Mouse (Mus musculus) cerebellum, adult 2 months (tissue): ENCODE data around the gene Tm7sf2.

Source experiments
- CTCF ChIP-seq: fragments of 200-500 bp; IDR thresholded peaks from 2 replicates; pipeline ENCODE4 v1.5.1; 2011; ENCODE audit warnings: low read depth, mild to moderate bottlenecking, control low read depth, low read length, moderate library complexity, borderline replicate concordance; ENCODE audit not compliant: insufficient read depth
- POLR2A ChIP-seq: fragments of 200-500 bp; IDR thresholded peaks from 2 replicates; pipeline ENCODE4 v1.6.1; 2011; ENCODE audit warnings: low read length, control low read depth, borderline replicate concordance; ENCODE audit not compliant: insufficient read depth

DNA sequence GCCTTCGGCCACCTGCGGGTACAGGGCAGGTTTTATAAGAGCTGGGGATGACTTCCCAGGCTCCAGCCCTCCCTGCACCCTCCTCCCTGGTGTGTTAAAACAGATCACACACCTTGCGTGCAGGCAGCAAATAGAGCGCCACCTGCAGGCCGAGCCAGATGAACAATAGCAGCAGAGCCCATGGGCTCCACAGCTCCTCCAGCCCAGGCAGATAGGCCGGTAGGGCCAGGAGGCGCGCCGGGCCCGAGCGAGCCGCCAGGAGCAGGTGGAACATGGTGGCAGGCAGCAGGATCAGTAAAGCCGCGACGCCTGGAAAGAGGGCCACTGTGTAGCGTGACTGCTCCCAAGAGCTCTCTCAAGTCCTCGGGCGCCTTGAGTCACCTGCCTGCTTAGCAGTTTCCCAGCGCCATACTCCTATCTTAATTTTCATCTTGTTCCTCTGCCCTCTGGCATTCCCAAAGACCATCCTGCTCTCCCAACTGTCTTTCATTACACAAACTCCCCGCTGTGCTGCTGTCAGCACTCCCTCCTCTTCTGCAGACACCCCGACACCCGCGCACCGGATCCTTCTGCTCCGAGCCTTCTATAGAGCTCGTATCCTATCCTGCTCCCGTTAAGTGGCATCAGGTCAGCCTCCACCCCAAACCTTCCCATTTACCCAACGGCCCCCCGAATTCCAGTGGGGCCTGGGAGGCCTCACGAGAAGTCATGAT lies 1.0 kb downstream of the Tm7sf2 start:
- TF ChIP-seq POLR2A (no peak), CTCF (peak; percentile 77)
